Mouse (Mus musculus): Measurements from ENCODE around the gene Stim2. TPM values are rescaled to one million over a fixed set of nuclear protein-coding genes. Genes with fewer than 3 reads are reported as not detected.

Gene Stim2
- total and polyA plus RNA-seq, 2 experiments, result 12.2 to 13.2 TPM

DNA sequence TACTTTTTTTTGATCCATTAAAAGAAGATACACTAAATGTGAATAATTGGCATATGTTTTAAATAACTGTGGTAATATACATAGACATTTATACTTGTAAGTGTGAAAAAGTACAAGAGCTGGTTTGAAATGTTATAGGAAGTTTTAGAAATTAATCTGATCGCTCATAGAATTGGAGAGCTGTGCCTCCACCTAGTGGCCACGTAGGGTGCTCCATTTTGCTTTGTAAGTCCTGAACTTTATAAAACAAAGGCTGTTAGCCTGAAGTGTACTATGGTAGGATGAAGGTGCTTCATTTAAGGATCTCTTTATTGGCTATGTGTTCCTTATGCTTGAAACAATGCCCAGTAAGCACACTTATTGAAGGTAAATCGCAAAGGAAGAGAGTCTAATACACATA is 115.0 kb downstream of the Stim2 start:
- TF ChIP-seq POLR2A (IDR thresholded peaks at IDR 0.05; ENCODE audit: extremely low read depth, insufficient read depth, low read length), result no peak
- TF ChIP-seq CTCF (IDR thresholded peaks at IDR 0.05; ENCODE audit: low read depth, low read length), result peak; percentile 55
- Histone ChIP-seq H3K27me3 (ENCODE audit: control insufficient read depth, insufficient read depth, low read length) (no peaks in the 10 kb centered on the region), H3K4me3 (ENCODE audit: insufficient read depth, low read depth, low read length) (no peak overlapping the region), H3K9ac (ENCODE audit: low read depth, low read length) (no peak overlapping the region), H3K4me1 (ENCODE audit: control insufficient read depth, insufficient read depth, low read length) (peaks cover 3% of the 10 kb centered on the region; the same call in 1 of the 2 replicates), H3K79me2 (ENCODE audit: control insufficient read depth, insufficient read depth, low read length) (no peaks in the 10 kb centered on the region; the same call in 1 of the 2 replicates), H3K36me3 (ENCODE audit: control insufficient read depth, insufficient read depth, low read length) (peaks cover 28% of the 10 kb centered on the region), H3K27ac (replicated peaks; ENCODE audit: insufficient read depth, low read depth, low read length) (no peak overlapping the region)
- peak; percentile 62 for DNase-seq (ENCODE audit: extremely low read depth, low read depth, low spot score)
- 29% methylated on average over 3 of the region's 3 CpGs for WGBS

DNA sequence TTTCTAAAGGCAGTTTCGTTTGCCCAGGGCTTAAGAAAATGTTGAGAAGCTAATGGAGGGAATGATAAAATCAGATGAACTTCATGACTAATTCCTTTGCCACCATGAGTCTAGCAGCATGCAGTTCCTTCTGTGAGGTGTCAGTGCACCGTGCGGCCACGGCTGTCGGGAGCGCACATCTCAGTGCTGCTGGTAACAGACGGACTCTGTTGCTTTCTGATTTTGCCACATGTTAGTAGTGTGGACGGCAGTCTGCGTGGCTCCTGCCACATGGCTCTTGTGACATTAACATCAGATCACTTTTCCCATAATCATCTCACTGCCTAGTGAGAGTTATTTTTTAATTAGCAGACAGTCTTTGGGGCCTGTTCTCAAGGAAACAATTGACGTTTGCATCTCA is 118.2 kb downstream of the Stim2 start:
- no peak overlapping the region for H3K4me3 ChIP-seq (ENCODE audit: insufficient read depth, low read depth, low read length)
- peaks cover 33% of the 10 kb centered on the region for H3K36me3 ChIP-seq (ENCODE audit: control insufficient read depth, insufficient read depth, low read length)
- no peak overlapping the region for H3K9ac ChIP-seq (ENCODE audit: low read depth, low read length)
- WGBS, result 94% methylated on average over 10 of the region's 10 CpGs
- TF ChIP-seq POLR2A (IDR thresholded peaks at IDR 0.05; ENCODE audit: extremely low read depth, insufficient read depth, low read length), result no peak
- no peak for TF ChIP-seq CTCF (IDR thresholded peaks at IDR 0.05; ENCODE audit: low read depth, low read length)
- no peaks in the 10 kb centered on the region for H3K27me3 ChIP-seq (ENCODE audit: control insufficient read depth, insufficient read depth, low read length)
- no peaks in the 10 kb centered on the region for H3K4me1 ChIP-seq (ENCODE audit: control insufficient read depth, insufficient read depth, low read length)
- no peak overlapping the region for H3K27ac ChIP-seq (replicated peaks; ENCODE audit: insufficient read depth, low read depth, low read length)
- H3K79me2 ChIP-seq (ENCODE audit: control insufficient read depth, insufficient read depth, low read length), result no peaks in the 10 kb centered on the region
- no peak for DNase-seq (ENCODE audit: extremely low read depth, low read depth, low spot score)

DNA sequence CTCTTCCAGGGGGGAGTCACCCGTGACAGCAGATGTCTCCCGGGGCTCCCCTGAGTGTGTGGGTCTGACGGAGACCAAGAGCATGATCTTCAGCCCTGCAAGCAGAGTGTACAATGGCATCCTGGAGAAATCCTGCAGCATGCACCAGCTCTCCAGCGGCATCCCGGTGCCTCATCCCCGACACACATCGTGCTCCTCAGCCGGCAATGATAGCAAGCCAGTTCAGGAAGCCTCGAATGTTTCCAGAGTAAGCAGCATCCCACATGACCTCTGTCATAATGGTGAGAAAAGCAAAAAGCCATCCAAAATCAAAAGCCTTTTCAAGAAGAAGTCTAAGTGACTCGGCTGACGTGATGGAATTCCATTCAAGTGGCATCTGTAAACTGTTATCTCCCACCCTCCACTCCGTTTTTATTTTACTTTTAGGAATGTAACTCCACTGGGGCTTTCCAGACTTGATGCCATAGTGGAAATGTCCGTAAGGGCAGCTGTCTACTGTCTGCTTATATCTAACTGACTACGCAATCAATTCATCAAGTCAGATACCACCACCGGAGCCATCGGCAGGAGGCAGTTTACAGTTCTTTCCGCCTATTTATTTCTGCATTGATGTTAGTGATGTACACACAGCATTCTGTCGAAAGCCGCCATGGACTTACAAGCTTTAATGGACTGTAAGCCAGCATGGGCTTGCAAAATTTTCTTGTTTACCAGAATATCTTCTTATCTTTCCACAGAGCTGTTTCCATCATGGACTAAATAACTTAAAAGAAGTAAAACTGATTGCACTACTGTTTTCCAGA is 120.3 kb downstream of the Stim2 start:
- no peaks in the 10 kb centered on the region for H3K79me2 ChIP-seq (ENCODE audit: control insufficient read depth, insufficient read depth, low read length)
- no peak overlapping the region for H3K27ac ChIP-seq (replicated peaks; ENCODE audit: insufficient read depth, low read depth, low read length)
- no peak for DNase-seq (ENCODE audit: extremely low read depth, low read depth, low spot score)
- no peaks in the 10 kb centered on the region for H3K4me1 ChIP-seq (ENCODE audit: control insufficient read depth, insufficient read depth, low read length)
- H3K4me3 ChIP-seq (ENCODE audit: insufficient read depth, low read depth, low read length), result no peak overlapping the region
- TF ChIP-seq POLR2A (IDR thresholded peaks at IDR 0.05; ENCODE audit: extremely low read depth, insufficient read depth, low read length) (no peak), CTCF (IDR thresholded peaks at IDR 0.05; ENCODE audit: low read depth, low read length) (no peak)
- no peak overlapping the region for H3K9ac ChIP-seq (ENCODE audit: low read depth, low read length)
- peaks cover 30% of the 10 kb centered on the region for H3K36me3 ChIP-seq (ENCODE audit: control insufficient read depth, insufficient read depth, low read length)
- no peaks in the 10 kb centered on the region for H3K27me3 ChIP-seq (ENCODE audit: control insufficient read depth, insufficient read depth, low read length)
- 88% methylated on average over 19 of the region's 19 CpGs for WGBS

DNA sequence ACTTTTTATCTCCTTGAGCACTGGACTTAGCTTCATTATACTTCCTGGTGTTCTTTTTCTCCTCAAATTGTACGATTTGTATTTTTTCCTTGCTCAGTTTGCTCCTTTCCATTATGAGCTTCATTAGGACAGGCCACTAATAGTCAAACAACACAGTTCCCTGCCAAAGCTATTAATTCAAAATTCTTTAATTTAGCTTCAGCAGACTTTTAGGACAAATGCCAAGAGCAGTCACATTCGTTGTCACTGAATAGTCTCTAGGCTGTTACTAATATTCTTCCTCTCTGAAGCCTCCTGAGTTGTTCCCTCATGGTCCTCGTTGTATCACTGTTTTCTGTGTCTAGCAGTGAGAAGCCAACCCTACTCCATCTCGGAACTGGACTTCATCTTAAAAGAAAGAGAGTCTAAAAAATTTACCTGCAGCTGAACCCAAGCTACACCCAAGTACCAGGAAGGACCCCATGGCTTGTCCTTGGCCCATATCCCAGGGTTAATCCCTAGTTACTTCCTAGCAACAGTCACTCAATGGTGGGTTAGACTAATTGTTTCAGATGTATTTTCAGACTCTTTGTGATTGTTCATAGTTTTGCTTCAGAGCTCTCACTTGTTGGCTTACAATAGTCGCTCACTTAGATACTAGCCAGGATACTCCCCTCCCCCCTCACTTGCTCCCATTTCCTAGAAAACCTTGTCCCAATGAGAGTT is 149.9 kb downstream of the Stim2 start:
- 84% methylated on average over 5 of the region's 5 CpGs for WGBS
- no peak overlapping the region for H3K27ac ChIP-seq (replicated peaks; ENCODE audit: insufficient read depth, low read depth, low read length)
- H3K9ac ChIP-seq (ENCODE audit: low read depth, low read length), result no peak overlapping the region
- H3K4me3 ChIP-seq (ENCODE audit: insufficient read depth, low read depth, low read length), result no peak overlapping the region
- no peaks in the 10 kb centered on the region for H3K27me3 ChIP-seq (ENCODE audit: control insufficient read depth, insufficient read depth, low read length)
- DNase-seq (ENCODE audit: extremely low read depth, low read depth, low spot score), result no peak
- no peaks in the 10 kb centered on the region for H3K36me3 ChIP-seq (ENCODE audit: control insufficient read depth, insufficient read depth, low read length)
- TF ChIP-seq POLR2A (IDR thresholded peaks at IDR 0.05; ENCODE audit: extremely low read depth, insufficient read depth, low read length) (no peak), CTCF (IDR thresholded peaks at IDR 0.05; ENCODE audit: low read depth, low read length) (no peak)
- H3K4me1 ChIP-seq (ENCODE audit: control insufficient read depth, insufficient read depth, low read length), result no peaks in the 10 kb centered on the region
- H3K79me2 ChIP-seq (ENCODE audit: control insufficient read depth, insufficient read depth, low read length), result no peaks in the 10 kb centered on the region

DNA sequence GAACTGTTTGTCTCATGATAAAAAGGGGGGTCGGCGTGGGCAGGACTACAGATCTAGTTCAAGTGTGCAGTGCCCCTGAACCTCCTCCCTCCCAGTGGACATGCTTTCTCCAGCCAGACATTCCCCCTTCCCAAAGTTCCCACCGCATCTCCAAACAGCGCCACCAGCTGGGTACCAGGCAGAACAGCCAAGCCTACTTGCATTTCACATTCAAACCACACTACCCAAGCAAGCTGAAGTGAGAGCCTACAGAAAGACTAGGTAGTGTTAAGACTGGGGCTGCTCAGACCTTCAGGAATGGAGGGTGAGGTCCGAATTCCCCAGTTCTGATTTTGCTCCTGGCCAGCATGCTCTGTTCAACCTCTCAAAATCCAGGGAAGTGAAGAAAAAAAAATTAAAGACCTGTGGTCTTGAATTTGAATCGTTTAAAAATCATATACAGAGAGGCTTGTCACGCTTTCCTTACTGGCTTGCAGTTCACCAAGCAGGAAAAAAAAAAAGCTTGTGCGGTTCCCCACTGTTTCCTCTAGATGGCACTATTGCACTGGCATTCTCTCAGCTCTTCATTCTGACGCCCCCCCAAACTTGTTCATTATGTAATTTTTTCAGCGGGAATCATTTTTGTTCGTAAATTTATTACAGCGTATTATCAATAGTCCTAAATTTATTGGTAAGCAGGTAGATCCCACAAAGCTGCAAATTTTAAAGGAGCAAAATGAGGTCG is 156.4 kb downstream of the Stim2 start:
- Histone ChIP-seq H3K27me3 (ENCODE audit: control insufficient read depth, insufficient read depth, low read length) (no peaks in the 10 kb centered on the region), H3K4me3 (ENCODE audit: insufficient read depth, low read depth, low read length) (no peak overlapping the region), H3K9ac (ENCODE audit: low read depth, low read length) (no peak overlapping the region), H3K79me2 (ENCODE audit: control insufficient read depth, insufficient read depth, low read length) (no peaks in the 10 kb centered on the region), H3K36me3 (ENCODE audit: control insufficient read depth, insufficient read depth, low read length) (no peaks in the 10 kb centered on the region), H3K4me1 (ENCODE audit: control insufficient read depth, insufficient read depth, low read length) (no peaks in the 10 kb centered on the region), H3K27ac (replicated peaks; ENCODE audit: insufficient read depth, low read depth, low read length) (no peak overlapping the region)
- 22% methylated on average over 13 of the region's 13 CpGs for WGBS
- peak; percentile 16 for DNase-seq (ENCODE audit: extremely low read depth, low read depth, low spot score)
- TF ChIP-seq POLR2A (IDR thresholded peaks at IDR 0.05; ENCODE audit: extremely low read depth, insufficient read depth, low read length) (no peak), CTCF (IDR thresholded peaks at IDR 0.05; ENCODE audit: low read depth, low read length) (peak; percentile 49)

All from liver, adult 2 months (tissue).